Mouse (Mus musculus): ENCODE data around the gene Tmem132c.

GRCm38 (mm10) chr5:127561086-127561485 is 319.5 kb downstream of the Tmem132c start:
- TF ChIP-seq POU5F1 (IDR thresholded peaks at IDR 0.05; ENCODE audit: borderline replicate concordance, low read length), result no peak
- TF ChIP-seq CTCF (conservative IDR thresholded peaks at IDR 0.05; ENCODE audit: low read length), result no peak

Measured in E14TG2a.4 (cell line).